Comparison of ENCODE assay signal across 31 mouse cellular contexts in the genomic region with DNA sequence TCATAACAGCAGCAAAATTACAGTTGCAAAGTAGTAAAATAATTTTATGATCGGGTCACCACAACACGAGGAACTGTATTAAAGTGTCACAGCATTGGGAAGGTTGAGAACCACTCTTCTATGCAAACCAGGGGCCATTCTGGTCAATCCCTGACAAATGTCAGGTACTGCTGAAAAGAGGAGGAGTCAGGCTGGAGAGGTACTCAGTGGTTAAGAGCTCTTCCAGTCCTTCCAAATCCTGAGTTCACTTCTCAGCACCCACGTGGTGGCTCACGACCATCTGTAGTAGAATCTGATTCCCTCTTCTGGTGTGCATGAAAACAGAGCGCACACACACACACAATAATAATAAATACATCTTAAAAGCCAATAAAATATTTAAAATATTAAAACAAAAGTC. TPM values are rescaled to one million over a fixed set of nuclear protein-coding genes. Genes with fewer than 3 reads are reported as not detected.
DNase-seq lines count a peak whose midpoint lies in the region; ATAC-seq and TF ChIP-seq lines count a peak whose summit lies in the region.
"Had no signal": no experiment of that assay in that cellular context is flagged by ENCODE, and none has a peak within 500 bp of the region (broad histone marks: within the 10 kb centered on the region; RNA-seq: fewer than 3 reads in every experiment).

No protein-coding gene starts in this region.

- H3K27ac ChIP-seq in heart, embryonic 12.5 days (ENCODE audit: poor library complexity, severe bottlenecking): peak overlapping the region; percentile 77
- peak overlapping the region; percentile 30 for H3K27ac ChIP-seq in intestine, embryonic 16.5 days (ENCODE audit: low read length)
- no peak overlapping the region for H3K27ac ChIP-seq in intestine, embryonic 15.5 days
- no peak overlapping the region for H3K27ac ChIP-seq in lung, postnatal 0 days (ENCODE audit: low read length)
- H3K27ac ChIP-seq in olfactory bulb, adult 2 months (ENCODE audit: insufficient read depth, low read depth, low read length): peak overlapping the region; percentile 94
- H3K27ac ChIP-seq: embryonic facial prominence, embryonic 13.5 days; forebrain, embryonic 12.5 days; hindbrain, embryonic 12.5 days; left cerebral cortex, adult 2 months; liver, embryonic 13.5 days; lung, embryonic 15.5 days; midbrain, embryonic 13.5 days had no signal

- TF ChIP-seq EP300 in lung, postnatal 0 days (IDR thresholded peaks at IDR 0.05): no peak

- WGBS in heart, embryonic 12.5 days: 51% methylated on average over 5 of the region's 5 CpGs
- WGBS in intestine, embryonic 16.5 days: 81% methylated on average over 5 of the region's 5 CpGs
- 80% methylated on average over 5 of the region's 5 CpGs for WGBS in intestine, embryonic 15.5 days
- WGBS in lung, postnatal 0 days: 55% methylated on average over 5 of the region's 5 CpGs
- WGBS in olfactory bulb, adult 2 months: 32% methylated on average over 5 of the region's 5 CpGs

- no peak for TF ChIP-seq CTCF in lung, postnatal 0 days (IDR thresholded peaks at IDR 0.05)
- TF ChIP-seq CTCF in olfactory bulb, adult 2 months (IDR thresholded peaks at IDR 0.05; ENCODE audit: insufficient read depth, low read depth, low read length): no peak

- H3K4me1 ChIP-seq in heart, embryonic 12.5 days (replicated peaks): peaks cover 59% of the 10 kb centered on the region
- H3K4me1 ChIP-seq in intestine, embryonic 16.5 days (ENCODE audit: control insufficient read depth, insufficient read depth, low read length): peaks cover 10% of the 10 kb centered on the region; the same call in 1 of the 2 replicates
- peaks cover 3% of the 10 kb centered on the region; the same call in 1 of the 2 replicates for H3K4me1 ChIP-seq in intestine, embryonic 15.5 days (replicated peaks)
- H3K4me1 ChIP-seq in lung, postnatal 0 days (ENCODE audit: insufficient read depth, low read depth, low read length): 0 out of 2 replicates have a peak, but pooled peaks cover 3% of the 10 kb centered on the region
- H3K4me1 ChIP-seq in olfactory bulb, adult 2 months (ENCODE audit: control insufficient read depth, insufficient read depth, low read length): peaks cover 31% of the 10 kb centered on the region
- H3K4me1 ChIP-seq: embryonic facial prominence, embryonic 13.5 days; hindbrain, embryonic 12.5 days; liver, embryonic 13.5 days had no signal

- no peak overlapping the region for H3K4me3 ChIP-seq in heart, embryonic 12.5 days
- H3K4me3 ChIP-seq in intestine, embryonic 16.5 days (ENCODE audit: low read length): no peak overlapping the region
- H3K4me3 ChIP-seq in intestine, embryonic 15.5 days (replicated peaks): no peak overlapping the region
- H3K4me3 ChIP-seq in lung, postnatal 0 days (ENCODE audit: low read depth, low read length): no peak overlapping the region
- no peak overlapping the region for H3K4me3 ChIP-seq in olfactory bulb, adult 2 months (ENCODE audit: insufficient read depth, low read depth, low read length)
- H3K4me3 ChIP-seq: embryonic facial prominence, embryonic 13.5 days; erythroblast, embryonic 14.5 days; forebrain, embryonic 12.5 days; hindbrain, embryonic 12.5 days; left cerebral cortex, adult 2 months; liver, embryonic 13.5 days; lung, embryonic 15.5 days; megakaryocyte, embryonic 14.5 days; midbrain, embryonic 13.5 days had no signal

- no peak overlapping the region for H3K4me2 ChIP-seq in heart, embryonic 12.5 days
- no peak overlapping the region for H3K4me2 ChIP-seq in intestine, embryonic 16.5 days (ENCODE audit: low read depth, low read length)
- H3K4me2 ChIP-seq in intestine, embryonic 15.5 days (replicated peaks): no peak overlapping the region
- no peak overlapping the region for H3K4me2 ChIP-seq in lung, postnatal 0 days (replicated peaks; ENCODE audit: low read depth, low read length)
- H3K4me2 ChIP-seq: embryonic facial prominence, embryonic 13.5 days; forebrain, embryonic 12.5 days; hindbrain, embryonic 12.5 days; liver, embryonic 13.5 days; lung, embryonic 15.5 days; midbrain, embryonic 13.5 days had no signal

- no peaks in the 10 kb centered on the region for H3K27me3 ChIP-seq in heart, embryonic 12.5 days (replicated peaks)
- H3K27me3 ChIP-seq in intestine, embryonic 16.5 days (replicated peaks; ENCODE audit: control insufficient read depth, insufficient read depth, low read length): no peaks in the 10 kb centered on the region
- no peaks in the 10 kb centered on the region for H3K27me3 ChIP-seq in intestine, embryonic 15.5 days (replicated peaks)
- no peaks in the 10 kb centered on the region for H3K27me3 ChIP-seq in lung, postnatal 0 days (replicated peaks; ENCODE audit: insufficient read depth, low read length)
- H3K27me3 ChIP-seq: CH12.LX; embryonic facial prominence, embryonic 13.5 days; forebrain, embryonic 12.5 days; hindbrain, embryonic 12.5 days; liver, embryonic 13.5 days; lung, embryonic 15.5 days; megakaryocyte, embryonic 14.5 days; midbrain, embryonic 13.5 days; Patski had no signal

- no peak for TF ChIP-seq POLR2A in olfactory bulb, adult 2 months (IDR thresholded peaks at IDR 0.05; ENCODE audit: insufficient read depth, low read depth, low read length)

- 0 out of 2 replicates have a peak, but pooled peaks have one; percentile 14 for ATAC-seq in heart, embryonic 12.5 days (ENCODE audit: insufficient number of reproducible peaks, low FRiP score)
- ATAC-seq in intestine, embryonic 16.5 days: no peak; the same call in 1 of the 2 replicates
- no peak for ATAC-seq in intestine, embryonic 15.5 days
- peak; percentile 84 for ATAC-seq in lung, postnatal 0 days
- ATAC-seq: midbrain, embryonic 13.5 days; Patski had no signal

- H3K9ac ChIP-seq in heart, embryonic 12.5 days: no peak overlapping the region
- H3K9ac ChIP-seq in intestine, embryonic 16.5 days (ENCODE audit: low read depth, low read length): no peak overlapping the region
- H3K9ac ChIP-seq in intestine, embryonic 15.5 days: no peak overlapping the region
- H3K9ac ChIP-seq in lung, postnatal 0 days (replicated peaks; ENCODE audit: low read depth): no peak overlapping the region
- H3K9ac ChIP-seq: embryonic facial prominence, embryonic 13.5 days; forebrain, embryonic 12.5 days; hindbrain, embryonic 12.5 days; liver, embryonic 13.5 days; lung, embryonic 15.5 days; midbrain, embryonic 13.5 days had no signal

- DNase-seq in heart, postnatal 4 days: no peak
- peak; percentile 72 for DNase-seq in lung, postnatal 0 days (ENCODE audit: low spot score)
- DNase-seq in spleen, postnatal 36 days (ENCODE audit: low spot score in 2 of 2): no peak
- DNase-seq: B cell, adult 2 months; cerebellum, adult 11 months; cerebellum, postnatal 10 days; gastrocnemius, postnatal 36 days; kidney, adult 18-20 months; kidney, postnatal 4 days; liver, embryonic 13.5 days; right cerebral cortex, postnatal 14 days; spleen, adult 18-20 months; thymus, adult 18-20 months; thymus, postnatal 36 days had no signal

- H3K36me3 ChIP-seq in heart, embryonic 12.5 days: peaks cover 5% of the 10 kb centered on the region
- 0 out of 2 replicates have a peak, but pooled peaks cover 2% of the 10 kb centered on the region for H3K36me3 ChIP-seq in intestine, embryonic 16.5 days (ENCODE audit: control insufficient read depth, insufficient read depth, low read length)
- H3K36me3 ChIP-seq in intestine, embryonic 15.5 days: no peaks in the 10 kb centered on the region
- no peaks in the 10 kb centered on the region for H3K36me3 ChIP-seq in lung, postnatal 0 days (ENCODE audit: insufficient read depth, low read length)
- H3K36me3 ChIP-seq: liver, embryonic 13.5 days; lung, embryonic 15.5 days had no signal

- 0 out of 2 replicates have a peak, but pooled peaks cover 2% of the 10 kb centered on the region for H3K9me3 ChIP-seq in heart, embryonic 12.5 days (replicated peaks)
- H3K9me3 ChIP-seq in intestine, embryonic 16.5 days (ENCODE audit: control insufficient read depth, low read length): no peaks in the 10 kb centered on the region
- no peaks in the 10 kb centered on the region for H3K9me3 ChIP-seq in intestine, embryonic 15.5 days
- no peaks in the 10 kb centered on the region for H3K9me3 ChIP-seq in lung, postnatal 0 days (ENCODE audit: low read length)
- H3K9me3 ChIP-seq: embryonic facial prominence, embryonic 13.5 days; forebrain, embryonic 12.5 days; G1E; hindbrain, embryonic 12.5 days; liver, embryonic 13.5 days; lung, embryonic 15.5 days; megakaryocyte, embryonic 14.5 days; midbrain, embryonic 13.5 days had no signal

RNA-seq across cellular contexts. Expression of a gene that starts 25.5 kb away (rescaled TPM):
- 0.37 TPM in 1 of 2 replicates, not detected in the other for polyA plus RNA-seq in heart, embryonic 12.5 days (2016; fragmentation: Nextera tagmentation; extraction: Ambion mirVana)
- not detected for total RNA-seq in heart, postnatal 4 days (2021)
- polyA plus RNA-seq in intestine, embryonic 16.5 days (2015; fragmentation: Nextera tagmentation; extraction: Ambion mirVana): 0.54 and 0.56 TPM in 2 replicates
- 0.83 and 1.1 TPM in 2 replicates for polyA plus RNA-seq in intestine, embryonic 15.5 days (2015; fragmentation: Nextera tagmentation; extraction: Ambion mirVana)
- polyA plus RNA-seq in lung, postnatal 0 days (2015; fragmentation: Nextera tagmentation; extraction: Ambion mirVana): 6.8 and 6.9 TPM in 2 replicates
- polyA plus RNA-seq in olfactory bulb, adult 2 months (2012; ENCODE audit: insufficient read depth, insufficient read length, low replicate concordance, missing spikeins): not detected in 2 replicates
- total RNA-seq: G1E; gastrocnemius, postnatal 36 days; monocyte, adult 5-6 weeks; neutrophil, adult 5-6 weeks had no signal
- polyA plus RNA-seq: erythroblast, embryonic 14.5 days; G1E; liver, embryonic 13.5 days had no signal

RNA-seq across cellular contexts. Expression of a gene that starts 31.4 kb away (rescaled TPM):
- 30.5 and 31.9 TPM in 2 replicates for polyA plus RNA-seq in heart, embryonic 12.5 days (2016; fragmentation: Nextera tagmentation; extraction: Ambion mirVana)
- 10 to 100 TPM; 39.0 to 41.5 TPM for total RNA-seq in heart, postnatal 4 days (2021)
- polyA plus RNA-seq in intestine, embryonic 16.5 days (2015; fragmentation: Nextera tagmentation; extraction: Ambion mirVana): 89.5 and 93.9 TPM in 2 replicates
- polyA plus RNA-seq in intestine, embryonic 15.5 days (2015; fragmentation: Nextera tagmentation; extraction: Ambion mirVana): 76.2 and 77.3 TPM in 2 replicates
- polyA plus RNA-seq in lung, postnatal 0 days (2015; fragmentation: Nextera tagmentation; extraction: Ambion mirVana): 22.0 and 25.1 TPM in 2 replicates
- polyA plus RNA-seq in olfactory bulb, adult 2 months (2012; ENCODE audit: insufficient read depth, insufficient read length, low replicate concordance, missing spikeins): not detected in 2 replicates

RNA-seq across cellular contexts. Expression of a gene that starts 41.3 kb away (rescaled TPM):
- polyA plus RNA-seq in heart, embryonic 12.5 days (2016; fragmentation: Nextera tagmentation; extraction: Ambion mirVana): 34.6 and 37.5 TPM in 2 replicates
- total RNA-seq in heart, postnatal 4 days (2021): 10 to 100 TPM; 13.0 to 14.5 TPM
- polyA plus RNA-seq in intestine, embryonic 16.5 days (2015; fragmentation: Nextera tagmentation; extraction: Ambion mirVana): 33.5 and 37.2 TPM in 2 replicates
- polyA plus RNA-seq in intestine, embryonic 15.5 days (2015; fragmentation: Nextera tagmentation; extraction: Ambion mirVana): 33.6 and 34.7 TPM in 2 replicates
- 12.9 and 18.3 TPM in 2 replicates for polyA plus RNA-seq in lung, postnatal 0 days (2015; fragmentation: Nextera tagmentation; extraction: Ambion mirVana)
- not detected in 2 replicates for polyA plus RNA-seq in olfactory bulb, adult 2 months (2012; ENCODE audit: insufficient read depth, insufficient read length, low replicate concordance, missing spikeins)

RNA-seq across cellular contexts. Expression of a gene that starts 42.0 kb away (rescaled TPM):
- polyA plus RNA-seq in heart, embryonic 12.5 days (2016; fragmentation: Nextera tagmentation; extraction: Ambion mirVana): 92.1 and 95.2 TPM in 2 replicates
- 10 to 100 TPM; 45.8 to 54.5 TPM for total RNA-seq in heart, postnatal 4 days (2021)
- 134 and 158 TPM in 2 replicates for polyA plus RNA-seq in intestine, embryonic 16.5 days (2015; fragmentation: Nextera tagmentation; extraction: Ambion mirVana)
- polyA plus RNA-seq in intestine, embryonic 15.5 days (2015; fragmentation: Nextera tagmentation; extraction: Ambion mirVana): 165 TPM in 2 replicates
- polyA plus RNA-seq in lung, postnatal 0 days (2015; fragmentation: Nextera tagmentation; extraction: Ambion mirVana): 90.8 TPM in 2 replicates
- polyA plus RNA-seq in olfactory bulb, adult 2 months (2012; ENCODE audit: insufficient read depth, insufficient read length, low replicate concordance, missing spikeins): not detected in 2 replicates

Comparison
In these comparisons a context has a peak if more than half of its experiments do, and no peak if none do; other contexts are left out.
1. H3K27ac ChIP-seq: peak in heart, embryonic 12.5 days (single experiment), intestine, embryonic 16.5 days (single experiment) and olfactory bulb, adult 2 months (single experiment); none in intestine, embryonic 15.5 days (single experiment) and lung, postnatal 0 days (single experiment).
2. ATAC-seq: peak in heart, embryonic 12.5 days (single experiment) and lung, postnatal 0 days (single experiment); none in intestine, embryonic 16.5 days (single experiment) and intestine, embryonic 15.5 days (single experiment).
3. RNA of a gene that starts 31.4 kb away (polyA plus RNA-seq): 89.5 to 93.9 TPM in intestine, embryonic 16.5 days, 76.2 to 77.3 TPM in intestine, embryonic 15.5 days, 30.5 to 31.9 TPM in heart, embryonic 12.5 days and 22.0 to 25.1 TPM in lung, postnatal 0 days; not detected in olfactory bulb, adult 2 months; every median in the first group is over 10 times any median in the second.
4. RNA of a gene that starts 41.3 kb away (polyA plus RNA-seq): 34.6 to 37.5 TPM in heart, embryonic 12.5 days, 33.5 to 37.2 TPM in intestine, embryonic 16.5 days, 33.6 to 34.7 TPM in intestine, embryonic 15.5 days and 12.9 to 18.3 TPM in lung, postnatal 0 days; not detected in olfactory bulb, adult 2 months; every median in the first group is over 10 times any median in the second.